Mouse (Mus musculus) gastrocnemius, postnatal 10 days (tissue): ENCODE measurements at regions not wholly inside any gene's neighbourhood (a gene's known extent, or its start where the extent isn't known, plus 50 kb on each side); places are given as distances from the start of the nearest gene placed in this dataset.
A peak's percentile ranks its signal among the peaks of the same experiment; 100 is the strongest.

ENCODE experiments used
- DNase-seq: peaks from one replicate; pipeline ENCODE4 v3.0.0; 2021; ENCODE audit warnings: mixed read lengths

DNA sequence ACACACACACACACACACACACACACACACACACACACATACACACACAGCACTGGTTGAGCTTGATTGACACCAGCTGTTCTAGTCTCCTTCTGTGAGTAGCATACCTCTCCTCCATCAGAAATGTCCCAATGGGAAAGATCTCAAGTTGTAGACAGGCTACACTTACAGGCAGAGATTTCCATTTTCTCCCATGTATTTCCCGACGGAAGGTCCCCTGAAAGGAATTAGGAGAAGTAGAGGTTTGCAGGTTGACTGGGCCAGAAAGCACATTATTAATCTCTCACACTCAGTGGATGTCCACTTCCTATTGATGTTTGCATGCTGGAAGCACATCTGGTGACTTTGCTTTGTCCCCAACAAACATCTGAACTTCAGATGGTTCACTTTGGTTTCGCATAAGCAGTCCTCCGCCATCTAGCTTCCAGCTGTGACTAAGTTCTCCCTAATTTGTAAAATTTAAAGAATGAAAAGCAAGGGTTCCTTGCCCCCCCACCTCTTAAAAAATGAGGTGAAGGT, 1323.8 kb upstream of the A1bg start:
- no peak for DNase-seq

DNA sequence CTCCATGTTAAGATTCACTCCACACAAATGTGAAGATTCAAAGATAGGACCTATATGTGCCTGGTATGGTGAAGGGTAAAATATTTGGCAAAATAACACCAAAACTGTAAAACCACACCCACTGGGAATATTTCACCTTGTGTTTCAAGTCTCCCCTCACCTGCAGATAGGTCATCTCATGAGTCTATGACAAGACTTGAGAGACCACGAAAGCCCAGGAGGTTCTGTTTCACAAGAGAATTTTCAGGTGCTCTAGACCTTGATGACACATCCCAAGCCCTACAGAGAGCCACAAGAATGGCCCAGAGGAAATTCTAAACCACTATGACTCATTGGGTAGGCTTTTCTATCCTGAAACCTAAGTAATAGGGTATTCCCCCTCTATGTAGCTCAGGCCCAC, 1322.4 kb upstream of the A1bg start:
- no peak for DNase-seq

DNA sequence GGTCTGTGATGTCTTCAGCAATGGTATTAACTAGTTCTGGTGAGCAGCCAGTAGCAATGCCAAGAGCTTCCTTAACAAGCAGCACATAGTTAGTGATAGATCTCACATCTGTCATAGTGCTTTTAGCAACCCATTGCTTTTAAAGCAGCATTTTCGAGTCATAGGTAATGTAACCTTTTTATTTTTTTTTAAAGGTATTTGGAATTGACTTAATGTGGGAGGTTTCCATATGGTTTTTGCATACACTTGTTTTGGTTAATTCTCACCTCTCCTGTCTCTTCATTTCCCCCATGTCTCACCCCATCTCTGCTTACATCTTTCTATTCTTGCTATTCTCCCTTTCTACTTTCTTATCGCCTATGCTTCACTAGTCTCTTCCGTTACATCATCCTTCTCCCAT, 1322.0 kb upstream of the A1bg start:
- DNase-seq = no peak

DNA sequence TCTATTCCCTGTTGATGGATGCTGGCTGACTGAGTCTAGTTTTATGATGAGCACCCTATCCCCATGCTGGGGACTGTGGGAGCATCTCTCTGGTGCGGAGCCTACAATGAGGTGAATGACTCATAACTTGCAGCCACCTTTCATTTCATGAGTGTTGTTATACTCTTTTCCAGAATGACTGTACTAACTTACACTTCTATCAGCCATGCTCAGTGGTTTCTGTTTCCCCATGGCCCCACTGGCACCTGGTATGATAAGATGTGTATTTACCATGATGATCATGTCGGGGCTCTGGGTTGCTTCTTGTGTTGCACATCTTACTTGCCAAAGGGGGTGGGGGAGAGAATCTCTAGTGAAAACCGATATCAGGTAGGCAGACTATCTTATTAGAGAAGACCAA, 1317.2 kb upstream of the A1bg start:
- no peak for DNase-seq

DNA sequence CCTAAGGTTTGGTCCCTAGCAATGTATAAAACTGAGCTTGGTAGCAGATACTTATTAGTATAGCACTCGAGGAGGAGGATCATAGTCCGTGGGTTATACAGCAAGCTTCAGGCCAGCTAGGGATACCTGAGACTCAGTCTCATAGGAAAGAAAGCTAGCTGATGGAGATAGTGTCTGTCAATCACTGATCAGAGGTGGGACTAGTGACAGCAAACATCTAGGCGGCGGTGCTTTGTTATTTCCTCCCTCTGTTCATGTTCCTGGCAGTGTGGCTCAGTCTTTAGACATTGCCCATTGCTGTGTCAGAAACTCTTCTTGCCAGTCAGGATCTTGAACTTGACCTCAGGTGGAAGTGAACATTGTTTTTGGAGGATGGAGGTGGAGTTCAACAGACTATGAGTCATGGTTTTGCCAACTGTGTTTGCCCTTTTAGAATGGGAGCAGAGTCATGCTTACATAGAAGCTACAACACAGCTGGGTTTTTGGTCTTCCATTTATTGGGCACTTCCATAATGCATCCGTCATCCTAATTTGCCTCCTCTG, 1315.8 kb upstream of the A1bg start:
- no peak for DNase-seq

DNA sequence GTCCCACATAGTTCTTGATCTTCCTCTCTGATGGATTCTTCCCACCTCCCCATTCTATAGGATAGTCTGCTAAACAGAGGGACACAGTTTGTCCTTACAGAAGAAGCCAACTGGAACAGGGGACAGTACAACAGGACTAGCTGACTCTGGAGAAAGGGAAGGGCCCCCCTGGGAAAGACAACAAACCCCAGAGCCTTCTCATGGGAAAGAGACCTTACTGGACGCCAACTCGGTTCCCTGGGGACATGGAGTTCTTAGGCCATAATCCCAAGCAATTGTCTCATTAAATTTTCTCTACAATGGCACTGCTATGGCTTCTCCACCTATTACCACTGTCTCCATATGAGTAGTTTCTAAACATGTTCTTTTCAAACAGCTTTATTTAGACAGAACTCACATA, 1313.2 kb upstream of the A1bg start:
- DNase-seq = no peak

DNA sequence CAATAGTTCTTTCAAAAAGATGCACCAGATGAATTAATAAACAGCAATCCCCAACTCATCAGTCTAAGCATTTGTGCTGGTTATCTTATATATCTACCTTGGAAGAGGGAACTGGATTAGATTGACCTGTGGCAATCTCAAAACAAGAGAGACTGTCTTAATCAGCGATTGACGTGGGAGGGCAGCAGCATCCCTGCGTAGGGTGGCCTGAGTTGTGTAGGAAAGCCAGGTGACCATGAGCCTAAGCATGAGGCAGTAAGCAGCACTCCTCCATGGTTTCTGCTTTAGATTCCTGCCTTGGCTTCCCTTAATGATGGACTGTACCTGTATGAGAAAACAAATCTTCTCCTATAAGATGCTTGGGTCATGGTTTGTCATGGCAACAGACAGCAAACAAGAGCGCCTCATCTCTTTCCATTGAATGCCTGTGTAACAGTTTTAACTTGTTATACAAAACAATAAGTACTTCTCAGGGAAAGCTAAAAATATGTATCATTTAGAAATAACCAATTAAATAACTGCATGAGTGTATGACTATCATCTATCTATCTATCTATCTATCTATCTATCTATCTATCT, 1311.5 kb upstream of the A1bg start:
- no peak for DNase-seq

DNA sequence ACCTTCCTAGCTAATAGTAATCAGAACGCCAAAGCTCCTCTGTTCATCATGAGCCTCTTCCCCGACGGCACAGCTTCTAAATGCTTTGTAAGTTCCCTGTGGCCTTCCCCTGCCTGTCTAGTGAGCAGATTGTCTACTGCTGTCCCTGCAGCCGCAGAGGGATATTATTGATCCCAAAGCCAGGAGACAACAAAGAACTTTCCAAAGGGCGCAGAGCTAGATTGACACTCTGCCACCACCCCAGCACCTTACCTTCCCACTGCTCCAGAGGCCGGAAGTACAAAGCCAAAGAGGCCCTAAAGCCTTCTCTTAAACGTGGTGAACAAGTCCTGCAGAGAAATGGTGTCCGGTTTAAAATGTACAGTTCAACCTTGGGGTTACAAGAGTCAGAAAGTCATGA, 1310.3 kb upstream of the A1bg start:
- DNase-seq = no peak

DNA sequence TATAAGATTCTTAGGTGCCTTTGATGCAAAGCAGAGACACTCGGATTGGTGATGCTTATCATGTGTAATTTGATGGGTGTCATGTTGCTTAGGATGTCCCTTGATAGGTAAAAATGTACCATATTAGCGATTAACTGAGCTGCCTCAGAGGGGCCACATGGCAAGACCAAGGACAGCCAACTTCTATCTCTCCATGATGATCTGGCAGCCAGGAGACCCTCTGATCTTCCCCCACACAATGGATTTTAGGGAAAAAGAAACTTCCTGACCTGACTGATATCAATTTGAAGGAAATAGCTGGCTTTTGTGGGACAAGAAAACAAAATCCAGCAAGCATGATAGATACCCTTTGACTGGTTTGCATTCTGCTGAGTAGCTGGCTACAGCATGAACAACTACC, 1308.9 kb upstream of the A1bg start:
- no peak for DNase-seq

DNA sequence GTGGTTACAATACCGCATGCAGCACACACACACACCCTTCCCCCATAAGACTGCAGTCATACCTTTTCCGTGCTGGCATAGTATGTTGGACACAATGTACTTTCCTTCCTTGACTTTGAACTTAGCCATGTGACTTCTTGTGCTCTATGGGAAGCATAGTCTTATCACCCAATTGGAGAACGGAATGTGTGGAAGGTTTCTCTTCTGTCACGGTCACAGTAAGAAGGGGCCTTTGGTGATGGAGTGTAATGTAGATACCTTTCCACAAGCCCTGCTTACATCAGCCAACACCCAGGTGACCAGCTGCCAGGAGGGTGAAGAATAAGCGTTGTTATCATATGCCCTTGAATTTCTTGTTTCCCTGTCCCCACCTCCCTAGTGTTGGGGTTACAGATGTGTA, 1308.0 kb upstream of the A1bg start:
- no peak for DNase-seq

DNA sequence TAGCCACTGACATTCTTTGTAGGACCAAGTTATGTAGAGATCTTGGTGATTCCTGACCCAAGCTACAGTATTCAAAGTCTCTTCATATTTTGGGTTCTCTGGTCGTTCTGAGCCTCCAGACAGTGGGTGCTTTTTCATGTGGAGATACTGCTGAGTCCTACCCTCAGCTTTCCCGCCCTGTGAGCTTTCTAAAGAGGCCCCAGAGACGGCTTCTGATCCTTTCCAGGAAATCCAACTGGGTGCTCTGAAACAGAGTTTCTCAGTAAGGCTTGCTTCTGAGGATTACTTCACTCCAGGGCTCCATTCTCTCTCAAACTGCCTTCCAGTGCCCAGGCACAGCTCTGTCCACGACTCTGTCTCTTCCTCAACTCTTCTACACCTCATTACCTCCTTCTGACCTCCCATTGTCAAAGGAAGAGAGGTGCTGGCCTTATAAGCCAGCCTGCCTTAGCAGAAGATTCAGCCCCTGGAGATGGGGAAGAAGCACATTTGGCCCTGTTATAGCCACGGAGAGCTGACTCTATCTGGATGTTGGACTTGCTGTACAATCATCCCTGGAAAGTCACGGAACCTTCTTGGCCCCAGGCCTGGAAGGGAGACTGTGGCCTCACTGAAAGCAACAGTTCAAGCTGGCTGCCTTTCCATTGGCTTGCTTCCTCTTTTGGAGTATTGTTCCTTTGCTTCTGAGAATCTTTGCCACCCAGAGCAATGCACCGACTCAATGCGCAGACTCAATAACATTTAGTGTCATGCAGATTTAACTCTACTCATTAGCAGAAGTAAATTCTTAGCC, 1306.9 kb upstream of the A1bg start:
- DNase-seq = peak; percentile 19

DNA sequence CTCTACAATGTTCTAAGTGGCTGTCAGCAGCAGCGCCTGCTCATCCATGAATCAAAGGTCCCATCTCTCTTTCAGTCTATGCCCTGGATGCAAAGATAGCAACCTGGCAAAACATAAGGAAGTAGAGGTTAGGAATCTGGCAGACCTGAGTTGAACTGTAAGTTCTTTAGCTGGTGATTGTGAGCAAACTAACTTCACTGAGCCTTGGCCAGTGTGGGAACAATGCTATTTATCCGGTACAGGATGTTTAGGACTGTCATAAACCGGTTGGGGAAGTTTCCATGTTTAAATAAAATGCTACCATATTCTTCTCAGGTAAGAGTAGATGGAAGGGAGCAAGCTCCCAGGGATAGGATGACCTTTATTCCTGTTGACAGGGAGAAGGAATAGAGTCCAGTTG, 1306.2 kb upstream of the A1bg start:
- DNase-seq = no peak

DNA sequence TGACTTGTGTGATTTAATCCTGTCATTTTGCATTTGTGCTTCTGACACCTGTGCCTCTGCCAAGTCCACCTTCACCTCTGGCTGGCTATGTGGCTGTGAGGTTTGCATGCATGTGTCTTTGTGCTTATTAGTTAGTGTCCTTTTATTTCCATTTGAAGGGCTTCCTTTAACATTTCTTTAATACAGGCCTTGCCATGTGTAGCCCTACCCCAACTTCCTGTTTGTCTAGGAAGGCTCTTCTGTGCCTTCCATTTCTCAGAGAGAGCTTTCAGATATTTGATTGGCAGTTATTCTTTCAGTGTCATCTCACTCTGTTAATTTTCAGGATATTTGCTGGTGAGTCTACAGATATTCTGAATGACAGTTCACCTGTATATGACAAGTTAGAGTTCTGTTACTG, 1302.0 kb upstream of the A1bg start:
- no peak for DNase-seq

DNA sequence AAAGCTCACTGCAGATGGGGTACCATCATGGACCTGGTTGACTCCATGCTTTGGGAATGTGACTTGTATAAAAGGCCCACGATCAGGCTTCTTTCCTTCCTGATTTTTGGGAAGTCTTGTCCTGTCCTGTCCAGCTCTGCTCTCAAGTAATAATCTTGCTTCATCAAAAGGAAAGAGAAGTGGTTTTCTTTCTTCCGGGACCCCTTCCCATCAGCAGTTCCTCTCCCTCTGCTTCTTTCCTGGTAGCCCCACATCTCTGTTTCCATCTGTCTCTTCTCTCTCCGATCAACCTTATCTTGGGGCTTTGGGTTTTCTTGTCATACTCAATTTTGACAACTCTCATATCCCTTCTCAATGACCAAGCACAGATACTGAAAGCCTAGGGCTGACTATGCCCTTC, 1301.4 kb upstream of the A1bg start:
- DNase-seq = no peak

DNA sequence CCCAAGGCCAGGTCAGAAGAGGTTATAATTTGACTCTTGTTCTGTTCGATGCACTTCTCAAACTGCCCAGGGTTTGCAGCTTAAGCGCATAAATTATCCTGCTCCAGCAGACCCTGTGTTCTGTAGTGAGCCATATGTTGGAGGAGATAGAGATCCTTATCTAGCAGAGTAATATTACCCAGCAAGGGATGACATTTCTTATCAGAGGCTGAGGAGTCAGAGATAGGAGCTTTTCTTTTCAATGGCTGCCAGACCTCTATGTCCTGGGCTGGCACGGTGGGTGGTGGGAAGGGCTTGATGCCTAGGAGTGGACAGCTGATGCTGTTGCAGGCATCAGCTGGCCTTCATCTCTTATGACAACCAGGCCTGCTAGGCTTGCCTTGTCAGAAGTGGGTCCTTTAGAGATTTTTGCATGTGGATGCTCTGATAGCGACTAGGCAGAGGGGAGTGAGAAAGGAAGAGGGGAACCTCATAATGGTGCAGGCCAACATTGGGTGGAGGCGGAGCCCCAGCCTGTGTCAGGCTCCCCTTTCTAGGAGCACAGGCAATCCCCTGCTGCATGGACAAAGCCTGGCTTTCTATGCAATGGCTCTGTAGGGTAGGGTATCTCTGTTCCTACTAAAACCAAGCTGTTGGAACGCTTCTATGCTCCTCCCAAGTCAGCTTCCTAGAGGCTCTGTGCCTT, 1300.5 kb upstream of the A1bg start:
- DNase-seq = no peak

DNA sequence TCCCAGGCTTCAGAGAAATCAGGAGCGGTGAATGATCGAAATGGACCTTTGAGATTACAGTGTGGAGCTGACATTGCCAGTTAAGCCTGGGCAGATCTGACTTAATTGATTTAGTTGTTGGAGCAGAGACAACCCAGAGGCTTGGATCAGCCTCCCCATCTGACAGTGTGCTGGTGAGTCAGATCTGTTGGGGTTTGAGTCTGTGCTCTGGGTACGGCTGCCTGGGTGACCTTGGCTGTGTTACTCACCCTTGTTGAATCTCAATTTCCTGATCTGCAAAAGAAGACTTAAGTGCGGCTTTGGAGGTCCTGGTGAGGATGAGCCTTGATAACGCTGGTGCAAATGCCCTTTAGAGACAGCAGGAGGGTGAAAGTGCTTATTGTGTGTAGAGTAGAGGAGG, 1299.9 kb upstream of the A1bg start:
- no peak for DNase-seq

DNA sequence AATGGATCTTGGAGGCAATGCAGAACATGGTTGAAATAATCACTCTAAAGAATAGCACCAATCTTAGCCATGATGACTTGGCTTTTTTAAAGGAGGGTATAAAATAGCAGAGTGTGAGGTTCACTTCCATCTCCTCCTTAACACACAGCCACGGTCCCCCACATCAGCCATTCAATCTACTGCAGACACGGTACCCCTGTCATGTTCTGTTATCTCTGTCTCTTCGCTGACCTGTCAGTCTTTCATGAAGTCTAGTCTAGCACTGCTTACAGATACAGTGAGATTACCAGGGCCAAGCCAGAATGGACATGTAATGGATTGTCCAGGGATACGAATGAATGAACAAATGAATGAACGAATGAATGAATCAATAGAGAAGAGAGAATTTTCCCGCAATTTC, 1299.4 kb upstream of the A1bg start:
- DNase-seq = no peak

DNA sequence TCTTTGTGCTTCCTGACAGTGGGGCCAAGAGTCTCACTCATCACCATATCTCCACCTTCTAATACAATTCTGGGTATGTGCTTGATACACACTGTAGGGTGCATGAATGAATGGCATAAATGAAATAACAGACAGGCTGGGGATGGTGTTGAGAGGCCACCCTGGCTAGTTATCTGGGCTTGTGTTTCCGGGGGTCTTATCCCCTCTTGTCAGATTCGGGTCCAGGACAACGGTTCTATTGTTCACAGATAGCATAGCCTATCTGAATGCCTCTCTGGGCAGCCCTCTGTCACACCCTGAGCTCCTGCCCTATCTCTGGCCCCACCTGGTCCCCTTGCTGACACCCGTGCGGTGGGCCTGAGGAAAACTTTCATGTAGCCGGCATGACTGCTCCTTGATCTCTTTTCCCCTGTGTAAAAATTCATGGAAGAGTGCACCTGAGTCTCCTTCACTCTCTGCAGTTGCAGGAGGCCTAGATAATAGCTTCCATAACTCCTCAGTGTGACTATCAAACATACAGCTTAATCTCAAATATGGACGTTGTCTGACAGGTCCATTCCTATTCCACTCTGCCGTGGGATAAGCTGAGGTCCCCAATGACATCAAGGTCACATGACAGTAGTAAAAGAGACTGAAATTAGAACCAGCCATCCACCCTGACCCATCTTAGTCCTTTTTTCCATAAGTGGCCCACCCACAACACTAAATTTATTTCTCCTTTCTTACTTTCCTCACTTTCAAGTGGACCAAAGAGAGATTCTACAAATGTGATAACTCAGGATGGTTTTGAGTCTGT, 1298.4 kb upstream of the A1bg start:
- no peak for DNase-seq

DNA sequence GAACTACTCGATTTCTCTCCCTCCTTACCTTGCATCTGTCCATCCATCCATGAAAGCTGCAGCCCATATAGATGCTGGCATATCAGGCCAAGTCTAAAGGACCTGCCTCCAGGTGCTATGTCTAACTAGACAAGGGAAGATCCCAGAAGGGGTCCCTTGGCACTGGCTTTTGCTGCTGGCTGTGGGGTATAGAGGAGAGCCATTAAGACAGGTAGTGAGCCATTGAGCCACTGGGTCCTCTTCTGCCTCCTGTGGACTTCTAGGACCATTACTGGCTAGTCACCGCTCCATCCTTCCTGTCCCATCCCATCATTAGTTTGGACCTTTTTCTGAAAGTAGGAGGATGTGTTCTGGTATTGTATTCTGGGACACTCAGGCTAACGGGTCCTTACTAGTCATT, 1297.8 kb upstream of the A1bg start:
- DNase-seq = no peak

DNA sequence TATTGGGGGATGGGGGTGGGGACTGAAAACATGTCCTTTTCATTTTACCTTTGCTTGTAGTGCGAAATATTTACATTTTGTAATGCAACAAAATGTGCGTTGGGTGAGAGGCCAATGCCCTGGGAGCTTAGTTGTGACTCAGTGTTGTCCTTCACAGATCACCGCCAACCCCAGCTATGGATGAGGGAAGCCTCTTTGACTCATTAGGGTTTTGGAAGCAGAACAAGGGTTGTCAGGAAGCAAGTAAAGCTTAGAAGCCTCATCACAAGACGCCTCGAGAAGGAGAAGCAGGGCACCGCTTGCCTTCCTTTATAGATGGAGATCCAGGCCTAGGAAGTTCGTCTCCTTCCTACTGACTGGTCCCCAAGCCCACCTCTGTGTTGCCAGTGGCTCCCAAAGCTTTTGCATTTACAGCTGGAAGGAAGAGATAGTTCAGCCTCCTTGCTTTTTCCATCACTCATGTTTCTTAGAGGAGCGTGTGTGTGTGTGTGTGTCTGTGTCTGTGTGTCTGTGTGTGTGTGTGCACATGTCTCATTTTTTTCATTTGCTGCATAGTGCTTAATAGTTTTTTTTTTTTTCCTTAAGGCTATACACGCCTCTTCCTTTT, 1297.2 kb upstream of the A1bg start:
- DNase-seq = no peak

DNA sequence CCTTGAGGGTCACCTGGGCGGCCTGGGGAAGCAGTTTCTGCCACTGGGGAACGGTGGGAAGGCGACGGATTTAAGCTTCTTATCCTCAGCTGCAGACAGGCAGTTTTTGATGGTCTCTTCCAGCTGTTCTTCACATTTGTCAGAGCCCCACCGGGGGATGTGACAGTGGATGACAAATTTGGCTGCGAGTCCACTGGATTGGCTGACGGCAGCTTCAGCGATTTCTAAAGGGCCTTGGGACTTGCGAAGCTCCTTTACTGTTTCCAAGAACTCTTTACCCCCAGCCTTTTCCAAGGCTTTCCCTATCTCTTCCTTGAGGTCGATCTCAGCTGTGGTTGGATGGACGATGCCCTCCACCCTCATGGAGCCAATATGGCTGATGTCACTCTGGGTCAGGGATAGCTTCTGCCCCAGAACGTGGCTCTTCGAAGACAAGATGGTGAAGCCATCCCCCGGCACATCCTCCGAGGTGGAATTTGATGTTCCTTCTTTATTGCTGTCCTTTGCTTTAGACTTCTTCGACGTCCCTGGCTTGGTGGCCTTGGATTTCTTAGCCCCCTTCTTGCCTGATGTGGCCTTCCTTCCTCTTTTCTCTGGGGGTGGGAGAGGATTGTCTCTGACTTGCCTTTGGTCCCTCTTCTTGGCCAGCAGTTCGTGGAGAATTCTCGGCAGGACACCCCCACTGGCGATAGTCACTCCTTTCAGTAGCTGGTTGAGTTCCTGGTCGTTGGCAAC, 1295.7 kb upstream of the A1bg start:
- no peak for DNase-seq
